Mouse (Mus musculus): ENCODE results near the gene Atp6v0d1. TPM values are rescaled to one million over a fixed set of nuclear protein-coding genes. Genes with fewer than 3 reads are reported as not detected.
A peak's percentile ranks its signal among the peaks of the same experiment; 100 is the strongest.
"Not testable (repeated sequence)": the region's sequence is repeated elsewhere in the genome, so short reads cannot be mapped to it uniquely, and the experiment has no call there.

The Atp6v0d1 gene
- polyA plus RNA-seq, 1 experiment from 2014 or later, result 82.9 TPM

GRCm38 (mm10) chr8:105606189-105607023, 40.6 kb upstream of the Atp6v0d1 start:
- WGBS, result 1% methylated on average over 30 of the region's 30 CpGs
- ATAC-seq (ENCODE audit: insufficient number of reproducible peaks, insufficient read depth, low FRiP score, low read depth), result peak; percentile 67
- Histone ChIP-seq H3K9me3 (ENCODE audit: control insufficient read depth, low read depth, low read length) (no peaks in the 10 kb centered on the region), H3K4me3 (ENCODE audit: low read depth, low read length) (peak overlapping the region; percentile 68), H3K36me3 (ENCODE audit: control insufficient read depth, insufficient read depth, low read length) (no peaks in the 10 kb centered on the region), H3K4me2 (replicated peaks; ENCODE audit: low read depth, low read length) (peak overlapping the region; percentile 91), H3K9ac (replicated peaks; ENCODE audit: low read depth, low read length) (peak overlapping the region; percentile 31; the same call in 1 of the 2 replicates), H3K27me3 (ENCODE audit: control insufficient read depth, insufficient read depth, low read length) (no peaks in the 10 kb centered on the region), H3K4me1 (ENCODE audit: control insufficient read depth, insufficient read depth, low read length) (peaks cover 17% of the 10 kb centered on the region), H3K27ac (ENCODE audit: low read length) (peak overlapping the region; percentile 88)

- Histone ChIP-seq H3K4me2 (replicated peaks; ENCODE audit: low read depth, low read length) (peak overlapping the region; percentile 91), H3K4me3 (ENCODE audit: low read depth, low read length) (peak overlapping the region; percentile 68), H3K9me3 (ENCODE audit: control insufficient read depth, low read depth, low read length) (no peaks in the 10 kb centered on the region), H3K9ac (replicated peaks; ENCODE audit: low read depth, low read length) (peak overlapping the region; percentile 79), H3K27me3 (ENCODE audit: control insufficient read depth, insufficient read depth, low read length) (no peaks in the 10 kb centered on the region), H3K4me1 (ENCODE audit: control insufficient read depth, insufficient read depth, low read length) (peaks cover 17% of the 10 kb centered on the region), H3K36me3 (ENCODE audit: control insufficient read depth, insufficient read depth, low read length) (no peaks in the 10 kb centered on the region), H3K27ac (ENCODE audit: low read length) (peak overlapping the region; percentile 88)
- peak; percentile 29; the same call in 1 of the 2 replicates for ATAC-seq (ENCODE audit: insufficient number of reproducible peaks, insufficient read depth, low FRiP score, low read depth)
- under 1% methylated on average over 37 of the region's 39 CpGs for WGBS
Measured at GRCm38 (mm10) chr8:105605491-105606188, 39.8 kb upstream of the Atp6v0d1 start.

GRCm38 (mm10) chr8:105604804-105605381, 39.0 kb upstream of the Atp6v0d1 start, which contains the start of gene Ripor1:
Gene Ripor1 (plus strand): TSS chr8:105605255.
- Histone ChIP-seq H3K36me3 (ENCODE audit: control insufficient read depth, insufficient read depth, low read length) (no peaks in the 10 kb centered on the region), H3K4me2 (replicated peaks; ENCODE audit: low read depth, low read length) (peak within 1 kb of the TSS; percentile 91), H3K27ac (ENCODE audit: low read length) (peak within 1 kb of the TSS; percentile 88), H3K4me1 (ENCODE audit: control insufficient read depth, insufficient read depth, low read length) (peaks cover 17% of the 10 kb centered on the region), H3K27me3 (ENCODE audit: control insufficient read depth, insufficient read depth, low read length) (no peaks in the 10 kb centered on the region), H3K9ac (replicated peaks; ENCODE audit: low read depth, low read length) (peak within 1 kb of the TSS; percentile 79), H3K9me3 (ENCODE audit: control insufficient read depth, low read depth, low read length) (no peaks in the 10 kb centered on the region), H3K4me3 (ENCODE audit: low read depth, low read length) (peak within 1 kb of the TSS; percentile 68)
- ATAC-seq (ENCODE audit: insufficient number of reproducible peaks, insufficient read depth, low FRiP score, low read depth), result peak; percentile 80
- WGBS, result under 1% methylated on average over 37 of the region's 42 CpGs

DNA sequence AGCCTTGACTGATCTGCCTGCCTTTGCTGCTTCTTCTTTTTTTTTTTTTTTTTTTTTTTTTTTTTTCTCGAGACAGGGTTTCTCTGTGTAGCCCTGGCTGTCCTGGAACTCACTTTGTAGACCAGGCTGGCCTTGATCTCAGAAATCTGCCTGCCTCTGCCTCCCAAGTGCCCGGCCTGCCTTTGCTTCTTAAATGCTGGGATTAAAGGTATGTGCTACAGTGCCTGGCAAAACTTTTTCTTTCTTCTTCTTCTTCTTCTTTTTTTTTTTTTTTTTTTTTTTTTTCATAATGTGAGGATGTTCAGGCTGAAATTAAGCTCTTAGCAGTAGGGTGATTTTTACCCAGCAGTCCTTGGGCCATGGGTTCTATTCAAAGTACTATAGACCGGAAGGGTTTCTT, 36.7 kb upstream of the Atp6v0d1 start:
- not testable (repeated sequence) for H3K9me3 ChIP-seq (ENCODE audit: control insufficient read depth, low read depth, low read length); H3K4me3 ChIP-seq (ENCODE audit: low read depth, low read length); H3K4me2 ChIP-seq (replicated peaks; ENCODE audit: low read depth, low read length); H3K27ac ChIP-seq (ENCODE audit: low read length); H3K36me3 ChIP-seq (ENCODE audit: control insufficient read depth, insufficient read depth, low read length); H3K9ac ChIP-seq (replicated peaks; ENCODE audit: low read depth, low read length); ATAC-seq (ENCODE audit: insufficient number of reproducible peaks, insufficient read depth, low FRiP score, low read depth); H3K27me3 ChIP-seq (ENCODE audit: control insufficient read depth, insufficient read depth, low read length)
- peaks cover 14% of the 10 kb centered on the region for H3K4me1 ChIP-seq (ENCODE audit: control insufficient read depth, insufficient read depth, low read length)
- 70% methylated on average over 3 of the region's 3 CpGs for WGBS

DNA sequence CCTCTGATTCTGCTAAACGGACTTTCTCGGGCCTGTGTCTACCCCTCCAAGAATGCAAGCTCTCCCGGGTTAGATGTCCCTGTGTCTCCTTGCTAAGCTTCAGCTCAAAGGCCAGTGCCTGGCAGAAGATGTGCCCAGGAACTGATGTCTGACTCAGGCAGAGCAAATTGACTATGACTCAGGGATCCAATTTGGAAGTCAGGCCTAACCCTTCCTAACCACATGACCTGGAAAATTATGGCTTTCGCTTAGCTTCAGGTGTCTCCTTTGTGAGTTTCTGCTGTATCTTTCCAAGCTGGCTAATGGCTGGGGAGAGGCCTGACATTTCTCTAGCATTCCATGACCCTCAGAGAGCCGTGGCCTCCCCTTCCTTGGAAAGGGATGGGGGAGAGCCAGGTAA, 35.5 kb upstream of the Atp6v0d1 start:
- ATAC-seq (ENCODE audit: insufficient number of reproducible peaks, insufficient read depth, low FRiP score, low read depth), result no peak
- H3K9ac ChIP-seq (replicated peaks; ENCODE audit: low read depth, low read length), result no peak overlapping the region
- no peaks in the 10 kb centered on the region for H3K27me3 ChIP-seq (ENCODE audit: control insufficient read depth, insufficient read depth, low read length)
- no peak overlapping the region for H3K27ac ChIP-seq (ENCODE audit: low read length)
- H3K4me1 ChIP-seq (ENCODE audit: control insufficient read depth, insufficient read depth, low read length), result peaks cover 5% of the 10 kb centered on the region; the same call in 1 of the 2 replicates
- no peaks in the 10 kb centered on the region for H3K9me3 ChIP-seq (ENCODE audit: control insufficient read depth, low read depth, low read length)
- H3K4me2 ChIP-seq (replicated peaks; ENCODE audit: low read depth, low read length), result no peak overlapping the region
- WGBS, result 72% methylated on average over 5 of the region's 5 CpGs
- no peak overlapping the region for H3K4me3 ChIP-seq (ENCODE audit: low read depth, low read length)
- H3K36me3 ChIP-seq (ENCODE audit: control insufficient read depth, insufficient read depth, low read length), result no peaks in the 10 kb centered on the region

- H3K4me3 ChIP-seq (ENCODE audit: low read depth, low read length), result no peak overlapping the region
- H3K9me3 ChIP-seq (ENCODE audit: control insufficient read depth, low read depth, low read length), result no peaks in the 10 kb centered on the region
- 74% methylated on average over 6 of the region's 6 CpGs for WGBS
- H3K36me3 ChIP-seq (ENCODE audit: control insufficient read depth, insufficient read depth, low read length), result no peaks in the 10 kb centered on the region
- no peak overlapping the region for H3K9ac ChIP-seq (replicated peaks; ENCODE audit: low read depth, low read length)
- no peaks in the 10 kb centered on the region for H3K27me3 ChIP-seq (ENCODE audit: control insufficient read depth, insufficient read depth, low read length)
- peaks cover 6% of the 10 kb centered on the region; the same call in 1 of the 2 replicates for H3K4me1 ChIP-seq (ENCODE audit: control insufficient read depth, insufficient read depth, low read length)
- no peak overlapping the region for H3K27ac ChIP-seq (ENCODE audit: low read length)
- ATAC-seq (ENCODE audit: insufficient number of reproducible peaks, insufficient read depth, low FRiP score, low read depth), result no peak
- no peak overlapping the region for H3K4me2 ChIP-seq (replicated peaks; ENCODE audit: low read depth, low read length)
Measured at GRCm38 (mm10) chr8:105598777-105599176, 32.9 kb upstream of the Atp6v0d1 start.

GRCm38 (mm10) chr8:105596362-105597034, 30.7 kb upstream of the Atp6v0d1 start:
- no peak overlapping the region for H3K27ac ChIP-seq (ENCODE audit: low read length)
- H3K4me3 ChIP-seq (ENCODE audit: low read depth, low read length), result no peak overlapping the region
- no peaks in the 10 kb centered on the region for H3K36me3 ChIP-seq (ENCODE audit: control insufficient read depth, insufficient read depth, low read length)
- H3K4me2 ChIP-seq (replicated peaks; ENCODE audit: low read depth, low read length), result peak overlapping the region; percentile 19; the same call in 1 of the 2 replicates
- no peak overlapping the region for H3K9ac ChIP-seq (replicated peaks; ENCODE audit: low read depth, low read length)
- no peaks in the 10 kb centered on the region for H3K27me3 ChIP-seq (ENCODE audit: control insufficient read depth, insufficient read depth, low read length)
- peaks cover 6% of the 10 kb centered on the region; the same call in 1 of the 2 replicates for H3K4me1 ChIP-seq (ENCODE audit: control insufficient read depth, insufficient read depth, low read length)
- H3K9me3 ChIP-seq (ENCODE audit: control insufficient read depth, low read depth, low read length), result no peaks in the 10 kb centered on the region
- 7% methylated on average over 14 of the region's 14 CpGs for WGBS
- ATAC-seq (ENCODE audit: insufficient number of reproducible peaks, insufficient read depth, low FRiP score, low read depth), result peak; percentile 54

All from stomach, embryonic 14.5 days (tissue).